Mouse (Mus musculus) embryonic facial prominence, embryonic 14.5 days (tissue): ENCODE results near the gene Thap2. TPM values are rescaled to one million over a fixed set of nuclear protein-coding genes. Genes with fewer than 3 reads are reported as not detected.

ENCODE experiments used
- ATAC-seq: fragments of 200-750 bp; cut with Nextera tagmentation; 2 replicates; pipeline ENCODE4 v1.8.0; 2017; ENCODE audit warnings: low read depth, moderate number of reproducible peaks, moderate TSS enrichment
- DNase-seq: peaks from one replicate; pipeline ENCODE4 v3.0.0-alpha.2; 2015; ENCODE audit warnings: low spot score
- H3K27ac ChIP-seq: fragments of 300-500 bp; sonication (generic); replicated peaks from 2 replicates; pipeline ENCODE4 v1.5.1; 2014; ENCODE audit warnings: low read depth, mild to moderate bottlenecking, low read length, moderate library complexity
- H3K27me3 ChIP-seq: fragments of 300-500 bp; sonication (generic); replicated peaks from 2 replicates; pipeline ENCODE4 v1.6.1; 2014; ENCODE audit warnings: low read length; ENCODE audit not compliant: control insufficient read depth, insufficient read depth
- H3K36me3 ChIP-seq: fragments of 300-500 bp; sonication (generic); 2 replicates; pipeline ENCODE4 v1.6.1; 2014; ENCODE audit warnings: low read length, mixed read lengths; ENCODE audit not compliant: control insufficient read depth, insufficient read depth
- H3K4me1 ChIP-seq: fragments of 300-500 bp; sonication (generic); 2 replicates; pipeline ENCODE4 v1.6.1; 2014; ENCODE audit warnings: antibody characterized with exemption, low read length; ENCODE audit not compliant: control insufficient read depth, insufficient read depth
- H3K4me2 ChIP-seq: fragments of 300-500 bp; sonication (generic); 2 replicates; pipeline ENCODE4 v1.6.1; 2014; ENCODE audit warnings: low read depth, mild to moderate bottlenecking, low read length, moderate library complexity, mixed read lengths
- H3K4me3 ChIP-seq: fragments of 300-500 bp; sonication (generic); 2 replicates; pipeline ENCODE4 v1.5.1; 2014; ENCODE audit warnings: low read depth, mild to moderate bottlenecking, low read length
- H3K9ac ChIP-seq: fragments of 300-500 bp; sonication (generic); 2 replicates; pipeline ENCODE4 v1.6.1; 2014; ENCODE audit warnings: low read depth, mild to moderate bottlenecking, low read length, moderate library complexity, mixed read lengths
- H3K9me3 ChIP-seq: fragments of 300-500 bp; sonication (generic); 2 replicates; pipeline ENCODE4 v1.6.1; 2016; ENCODE audit warnings: low read length; ENCODE audit not compliant: control insufficient read depth
- WGBS: fragments of 180-500 bp; shearing (Covaris S2); extraction: QIAGEN DNeasy Blood & Tissue Kit; methylation state at CpG from one replicate; pipeline ENCODE4 v1.1.7; 2014; 5-methylcytosine and 5-hydroxymethylcytosine counted together
- polyA plus RNA-seq: library from polyadenylated mRNA; unstranded; fragments of >200 nt; fragmentation: Nextera tagmentation; extraction: Ambion mirVana; gene quantifications from 2 replicates; pipeline ENCODE4 v1.2.1, GENCODE M21; 2014

The Thap2 gene
- polyA plus RNA-seq, result 14.3 and 15.6 TPM in 2 replicates

DNA sequence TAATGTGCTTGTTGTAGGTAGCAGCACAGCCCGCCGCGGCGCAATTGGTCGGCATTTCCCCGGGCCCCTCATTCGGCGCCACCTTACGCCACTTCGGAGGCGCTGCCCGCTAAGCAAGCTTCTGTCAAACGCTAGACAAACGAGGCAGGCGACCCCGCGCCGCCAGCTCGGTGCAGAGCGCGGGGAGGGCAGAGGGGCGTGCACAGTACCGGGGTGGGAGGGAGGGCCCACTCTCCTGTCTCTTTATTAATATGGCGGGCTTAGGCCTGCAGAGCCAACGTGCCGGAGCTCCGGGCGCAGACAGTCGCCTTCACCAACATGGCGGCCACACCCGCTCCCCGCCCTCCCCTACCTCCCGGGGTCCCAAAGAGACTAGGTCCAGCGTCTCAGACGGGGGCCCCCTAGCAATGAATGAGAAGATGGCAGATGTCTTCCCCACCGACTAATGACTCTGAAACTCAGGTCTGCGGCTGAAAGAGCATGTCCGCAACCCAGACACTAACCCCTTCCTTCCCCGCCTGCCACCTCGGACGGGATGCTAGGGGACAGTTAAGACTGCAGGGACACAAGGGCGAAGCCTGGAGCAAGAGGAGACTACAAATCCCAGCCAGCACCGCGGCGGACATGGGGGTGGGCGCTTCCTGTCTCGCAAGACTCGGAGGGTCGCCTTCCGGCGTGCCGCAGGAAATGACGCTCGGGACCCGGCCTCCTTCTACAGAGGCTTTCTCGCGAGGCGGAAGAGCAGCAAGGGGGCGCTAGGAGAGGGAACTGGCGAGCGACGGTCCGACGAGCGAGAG lies at the start of gene Thap2, which contains the start of gene Zfc3h1:
Gene Thap2 (minus strand): TSS at position 223 of the 797 bp plus-strand sequence.
Gene Zfc3h1 (plus strand): TSS at position 739 of the 797 bp plus-strand sequence.
- Histone ChIP-seq H3K4me2 (peak within 1 kb of the TSS; percentile 81), H3K27me3 (no peaks in the 10 kb centered on the region), H3K9me3 (no peaks in the 10 kb centered on the region), H3K4me1 (peaks cover 22% of the 10 kb centered on the region), H3K9ac (peak within 1 kb of the TSS; percentile 97), H3K27ac (peak within 1 kb of the TSS; percentile 99), H3K4me3 (peak within 1 kb of the TSS; percentile 97), H3K36me3 (peaks cover 10% of the 10 kb centered on the region)
- ATAC-seq (peak; percentile 99), DNase-seq (peak; percentile 100)
- WGBS, result under 1% methylated on average over 55 of the region's 65 CpGs

DNA sequence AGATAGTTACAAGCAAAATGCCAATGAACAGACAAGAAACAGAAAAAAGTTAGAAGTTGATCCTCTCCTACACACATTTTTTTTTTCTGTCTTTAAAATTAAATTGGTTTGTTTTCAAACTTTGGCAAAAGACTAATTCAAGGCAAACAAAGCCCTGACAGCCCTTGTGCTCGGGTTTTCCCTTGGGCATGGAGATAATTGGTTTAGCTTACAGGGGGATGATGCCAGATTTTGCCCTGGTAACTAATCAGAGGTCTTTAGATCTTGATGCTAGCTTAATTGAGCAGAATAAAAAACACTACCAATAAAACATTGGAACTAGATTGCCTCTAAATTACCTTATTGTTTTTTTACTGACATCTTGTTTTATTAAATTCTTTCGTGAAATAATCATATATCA lies 41.1 kb upstream of the Thap2 start:
- H3K27ac ChIP-seq, result no peak overlapping the region
- H3K4me1 ChIP-seq, result no peaks in the 10 kb centered on the region
- no peak overlapping the region for H3K9ac ChIP-seq
- no peak for ATAC-seq
- no peaks in the 10 kb centered on the region for H3K9me3 ChIP-seq
- no peaks in the 10 kb centered on the region for H3K27me3 ChIP-seq
- no peak overlapping the region for H3K4me2 ChIP-seq
- DNase-seq, result peak; percentile 22
- WGBS, result 54% methylated on average over 2 of the region's 2 CpGs
- peaks cover 81% of the 10 kb centered on the region for H3K36me3 ChIP-seq
- H3K4me3 ChIP-seq, result no peak overlapping the region

DNA sequence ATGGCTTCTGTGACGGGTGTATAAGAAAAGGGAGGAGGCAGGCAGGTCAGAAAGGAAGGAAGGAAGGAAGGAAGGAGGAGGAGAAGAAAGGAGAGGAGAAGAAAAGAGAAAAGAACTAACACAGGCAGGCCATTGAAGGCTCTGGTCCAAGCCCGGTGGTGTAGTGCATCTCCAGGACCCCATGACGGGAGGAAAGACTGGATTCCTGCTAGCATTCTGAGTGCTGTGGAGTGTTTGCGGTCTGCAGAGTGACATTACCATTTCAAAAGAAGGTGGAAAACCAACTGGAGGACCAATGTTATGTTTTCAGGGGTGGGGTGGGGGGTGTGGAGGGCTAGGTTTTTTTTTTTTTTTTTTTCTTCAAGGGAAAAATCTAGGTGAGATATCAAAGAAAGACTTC lies 37.7 kb upstream of the Thap2 start:
- no peak for DNase-seq
- Histone ChIP-seq H3K9ac (no peak overlapping the region), H3K4me1 (no peaks in the 10 kb centered on the region), H3K4me3 (no peak overlapping the region), H3K27ac (no peak overlapping the region), H3K4me2 (no peak overlapping the region), H3K27me3 (no peaks in the 10 kb centered on the region), H3K9me3 (no peaks in the 10 kb centered on the region), H3K36me3 (peaks cover 78% of the 10 kb centered on the region)
- ATAC-seq, result no peak
- WGBS, result 88% methylated on average over 4 of the region's 4 CpGs

DNA sequence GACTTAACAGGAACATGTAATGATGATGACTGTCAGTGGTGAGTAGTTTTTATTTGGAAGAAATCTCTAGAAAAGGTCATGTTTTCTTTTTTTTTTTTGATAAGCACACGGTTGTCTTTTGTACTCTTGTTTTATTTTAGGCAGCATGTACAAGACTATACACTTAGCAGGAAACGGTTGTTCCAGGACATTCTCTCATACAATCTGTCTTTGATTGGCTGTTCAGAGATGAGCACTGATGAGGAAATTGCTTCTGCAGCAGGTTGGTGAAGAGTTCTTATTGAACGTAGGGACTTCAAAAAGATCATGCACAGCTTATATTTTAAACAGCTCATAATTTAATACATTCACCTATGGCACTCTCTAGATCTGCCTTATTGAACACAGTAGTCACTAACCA lies 29.8 kb upstream of the Thap2 start:
- H3K9ac ChIP-seq, result no peak overlapping the region
- no peak for ATAC-seq
- WGBS, result 85% methylated on average over 3 of the region's 3 CpGs
- peaks cover 92% of the 10 kb centered on the region for H3K36me3 ChIP-seq
- H3K27ac ChIP-seq, result no peak overlapping the region
- H3K27me3 ChIP-seq, result no peaks in the 10 kb centered on the region
- no peak overlapping the region for H3K4me3 ChIP-seq
- no peaks in the 10 kb centered on the region for H3K4me1 ChIP-seq
- no peaks in the 10 kb centered on the region for H3K9me3 ChIP-seq
- no peak for DNase-seq
- H3K4me2 ChIP-seq, result no peak overlapping the region

DNA sequence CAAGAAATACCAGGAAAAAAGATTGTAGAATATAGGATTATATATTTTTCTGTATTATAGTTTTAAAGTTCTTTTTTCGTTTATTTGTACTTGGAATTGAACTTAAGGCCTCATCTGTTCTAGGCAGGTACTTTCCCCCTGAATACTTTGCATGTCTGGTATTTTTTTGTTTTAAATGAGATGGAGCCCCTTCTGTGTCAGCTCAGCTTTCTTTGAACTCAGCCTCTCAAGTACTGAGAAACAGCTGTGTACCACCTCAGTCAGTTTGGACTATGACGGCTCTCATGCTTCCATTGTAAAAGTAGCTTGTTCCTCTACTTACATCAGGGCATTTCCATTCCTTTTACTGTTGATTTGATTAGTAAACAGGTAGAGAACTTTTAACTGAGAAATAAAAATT lies 29.3 kb upstream of the Thap2 start:
- no peak for DNase-seq
- no peaks in the 10 kb centered on the region for H3K4me1 ChIP-seq
- no peak for ATAC-seq
- no peak overlapping the region for H3K4me3 ChIP-seq
- H3K27me3 ChIP-seq, result no peaks in the 10 kb centered on the region
- peaks cover 91% of the 10 kb centered on the region for H3K36me3 ChIP-seq
- no peak overlapping the region for H3K4me2 ChIP-seq
- no peak overlapping the region for H3K9ac ChIP-seq
- no peak overlapping the region for H3K27ac ChIP-seq
- 82% methylated on average over 2 of the region's 2 CpGs for WGBS
- no peaks in the 10 kb centered on the region for H3K9me3 ChIP-seq

DNA sequence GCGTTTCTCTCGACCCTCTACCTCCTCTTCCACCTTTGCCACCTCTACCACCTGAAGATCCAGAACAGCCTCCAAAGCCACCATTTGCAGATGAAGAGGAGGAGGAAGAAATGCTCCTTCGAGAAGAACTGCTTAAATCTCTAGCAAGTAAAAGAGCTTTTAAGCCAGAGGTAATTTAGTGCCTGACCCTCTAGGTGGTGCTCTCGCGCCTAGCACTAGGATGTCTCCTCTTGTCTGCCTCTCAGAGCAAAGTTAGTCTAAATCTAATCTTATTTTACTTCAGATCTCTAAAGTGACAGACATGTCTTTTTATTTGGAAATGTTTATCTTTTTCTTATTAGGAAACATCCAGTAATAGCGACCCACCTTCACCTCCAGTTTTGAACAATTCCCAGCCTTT lies 22.1 kb upstream of the Thap2 start:
- DNase-seq (peak; percentile 77), ATAC-seq (no peak)
- Histone ChIP-seq H3K9ac (no peak overlapping the region), H3K4me2 (no peak overlapping the region), H3K9me3 (no peaks in the 10 kb centered on the region), H3K4me1 (no peaks in the 10 kb centered on the region), H3K4me3 (no peak overlapping the region), H3K27me3 (no peaks in the 10 kb centered on the region), H3K36me3 (peaks cover 84% of the 10 kb centered on the region), H3K27ac (no peak overlapping the region)
- 66% methylated on average over 6 of the region's 6 CpGs for WGBS

DNA sequence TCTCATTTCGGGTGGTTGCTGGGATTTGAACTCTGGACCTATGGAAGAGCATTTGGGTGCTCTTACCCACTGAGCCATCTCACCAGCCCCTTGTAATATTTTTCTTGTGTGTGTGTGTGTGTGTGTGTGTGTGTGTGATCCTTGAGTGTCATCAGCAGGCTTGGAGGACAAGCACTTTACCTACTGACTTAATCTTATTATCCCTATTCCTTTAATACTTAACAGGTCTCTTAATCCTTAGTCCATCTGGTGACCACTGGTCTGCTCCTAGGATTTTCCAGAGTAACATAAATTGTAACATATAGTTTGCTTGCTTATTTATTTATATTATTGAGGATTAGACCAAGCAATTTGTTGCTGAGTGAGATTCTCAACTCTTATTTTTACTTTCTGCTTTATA lies 7.7 kb upstream of the Thap2 start:
- Histone ChIP-seq H3K36me3 (peaks cover 60% of the 10 kb centered on the region), H3K27ac (no peak overlapping the region), H3K4me2 (no peak overlapping the region), H3K4me3 (no peak overlapping the region), H3K9me3 (no peaks in the 10 kb centered on the region), H3K27me3 (no peaks in the 10 kb centered on the region), H3K4me1 (peaks cover 10% of the 10 kb centered on the region), H3K9ac (no peak overlapping the region)
- no peak for DNase-seq
- no peak for ATAC-seq
- WGBS, result 91% methylated on average over 1 of the region's 1 CpGs

DNA sequence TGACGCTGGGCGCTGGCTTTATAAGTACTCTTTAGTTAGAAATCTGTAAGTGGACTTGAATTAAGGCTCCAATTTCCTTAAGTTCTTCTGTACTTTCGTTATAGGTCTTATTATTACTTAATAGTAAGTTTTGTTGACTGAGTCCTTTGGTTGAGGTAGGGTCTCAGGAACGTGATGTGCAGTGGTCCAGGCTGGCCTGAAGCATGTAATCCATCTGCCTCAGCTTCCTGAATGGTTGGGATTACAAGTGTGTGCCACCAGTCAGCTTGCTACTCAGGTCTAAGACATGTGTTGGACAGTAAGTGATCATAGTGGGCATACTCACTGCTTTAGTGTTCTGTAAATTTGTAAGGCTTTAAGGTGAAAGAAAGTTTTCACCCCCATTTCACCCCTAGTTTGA lies 6.8 kb upstream of the Thap2 start:
- whole genome bisulfite sequencing, result 86% methylated on average over 4 of the region's 4 CpGs
- ATAC-seq, result no peak
- peaks cover 59% of the 10 kb centered on the region for H3K36me3 ChIP-seq
- H3K4me2 ChIP-seq, result no peak overlapping the region
- H3K27ac ChIP-seq, result no peak overlapping the region
- H3K9me3 ChIP-seq, result no peaks in the 10 kb centered on the region
- DNase-seq, result no peak
- H3K9ac ChIP-seq, result no peak overlapping the region
- peaks cover 10% of the 10 kb centered on the region for H3K4me1 ChIP-seq
- H3K27me3 ChIP-seq, result no peaks in the 10 kb centered on the region
- H3K4me3 ChIP-seq, result no peak overlapping the region

DNA sequence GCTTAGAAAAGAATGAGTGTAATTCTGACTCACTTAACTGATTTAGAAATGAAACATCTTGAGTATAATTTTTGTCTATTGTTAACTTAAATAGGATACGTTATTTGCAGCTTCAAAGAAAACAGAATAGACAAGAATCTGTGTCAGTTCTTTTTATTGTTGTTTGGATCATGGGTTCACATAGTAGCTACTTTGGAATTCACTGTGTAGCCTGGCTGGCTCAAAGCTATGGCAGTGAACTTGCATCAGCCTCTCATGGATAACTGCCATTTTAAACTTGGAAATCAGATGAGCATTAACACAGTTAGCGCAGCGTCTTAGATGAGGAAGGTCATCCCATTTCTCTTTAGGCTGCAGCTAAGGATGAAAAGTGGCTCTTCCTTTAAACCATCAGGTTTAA lies 3.6 kb upstream of the Thap2 start:
- H3K27me3 ChIP-seq, result no peaks in the 10 kb centered on the region
- no peaks in the 10 kb centered on the region for H3K9me3 ChIP-seq
- DNase-seq (no peak), ATAC-seq (no peak)
- H3K4me2 ChIP-seq, result peak overlapping the region; percentile 81
- no peak overlapping the region for H3K9ac ChIP-seq
- no peak overlapping the region for H3K27ac ChIP-seq
- H3K4me1 ChIP-seq, result peaks cover 14% of the 10 kb centered on the region
- WGBS, result 80% methylated on average over 3 of the region's 3 CpGs
- H3K36me3 ChIP-seq, result peaks cover 30% of the 10 kb centered on the region
- H3K4me3 ChIP-seq, result no peak overlapping the region
